Mouse (Mus musculus): Measurements from ENCODE around the gene Mccc2. TPM values are rescaled to one million over a fixed set of nuclear protein-coding genes. Genes with fewer than 3 reads are reported as not detected.
A peak's percentile ranks its signal among the peaks of the same experiment; 100 is the strongest.

Mccc2 gene
- total and polyA plus RNA-seq, 3 experiments = 19.0 to 22.3 (median 19.5) TPM

DNA sequence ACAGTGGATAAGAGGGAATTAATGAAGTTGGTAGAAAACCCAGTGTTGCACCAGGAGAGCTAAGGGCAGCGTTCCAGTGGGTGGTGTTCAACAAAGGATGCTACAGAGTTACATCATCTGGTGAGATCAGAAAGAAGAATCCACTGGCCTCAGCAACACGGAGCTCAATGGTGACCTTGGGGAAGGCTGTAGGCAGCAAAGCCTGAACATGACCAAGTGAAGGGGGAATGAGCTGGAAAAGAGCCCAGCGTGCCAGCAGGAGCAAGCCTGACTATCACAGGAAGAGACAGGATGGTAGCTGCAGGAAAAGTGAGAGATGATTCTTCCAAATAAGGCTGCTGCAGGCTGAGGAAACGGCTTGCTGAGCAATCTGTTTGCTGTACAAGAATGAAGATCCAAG, 68.0 kb downstream of the Mccc2 start:
- Histone ChIP-seq H3K27ac (ENCODE audit: insufficient read depth, low read depth) (no peak overlapping the region), H3K9me3 (replicated peaks; ENCODE audit: low read length) (peaks cover 5% of the 10 kb centered on the region), H3K4me1 (ENCODE audit: control insufficient read depth in 1 of 2, insufficient read depth in 2 of 2) (peaks cover 2 to 10% of the 10 kb centered on the region in 2 experiments; a peak in 1 of 4 replicates), H3K36me3 (replicated peaks in 1 of 2; ENCODE audit: control insufficient read depth in 1 of 2, insufficient read depth in 1 of 2, low read length in 1 of 2) (peaks cover 9 to 40% of the 10 kb centered on the region in 2 experiments), H3K27me3 (replicated peaks) (no peaks in the 10 kb centered on the region), H3K4me3 (replicated peaks in 1 of 3; ENCODE audit: low read depth in 2 of 3, low read length in 2 of 3, poor library complexity in 1 of 3) (no peak overlapping the region), H3K9ac (ENCODE audit: insufficient read depth, low read depth) (no peak overlapping the region), H3K4me2 (ENCODE audit: insufficient read depth, low read depth, poor library complexity, severe bottlenecking) (no peak overlapping the region), H3K79me2 (replicated peaks; ENCODE audit: control insufficient read depth, extremely low read depth, insufficient read depth, poor library complexity, severe bottlenecking) (no peaks in the 10 kb centered on the region)
- dilution Hi-C loops (cut with MboI; ENCODE audit: extremely low pct_ligation_motif_present, extremely low pct_unique_long_range_greater_than_20kb, low sequenced_read_pairs) = no loop called here
- DNase-seq (ENCODE audit: extremely low read depth) = no peak
- in situ Hi-C loops (cut with MboI; ENCODE audit: low pct_ligation_motif_present, low pct_unique_long_range_greater_than_20kb, low sequenced_read_pairs) = loop anchor here (5.0 kb wide), 1 partner anchor 50 kb away; no protein-coding TSS in a partner anchor
- TF ChIP-seq NELFE (IDR thresholded peaks at IDR 0.05; ENCODE audit: low read depth, low read length) = no peak
- no peak for TF ChIP-seq JUN (IDR thresholded peaks at IDR 0.05; ENCODE audit: insufficient read depth, low read depth, low read length)
- TF ChIP-seq SIN3A (IDR thresholded peaks at IDR 0.05; ENCODE audit: low read length) = no peak
- TF ChIP-seq MAX (IDR thresholded peaks at IDR 0.05; ENCODE audit: low read length) = no peak
- no peak for TF ChIP-seq ZMIZ1 (IDR thresholded peaks at IDR 0.05; ENCODE audit: low read depth, low read length)

GRCm38 (mm10) chr13:99943525-99943924, 71.9 kb downstream of the Mccc2 start:
- no peak overlapping the region for H3K9ac ChIP-seq (ENCODE audit: insufficient read depth, low read depth)
- no peak overlapping the region for H3K4me2 ChIP-seq (ENCODE audit: insufficient read depth, low read depth, poor library complexity, severe bottlenecking)
- no peaks in the 10 kb centered on the region for H3K27me3 ChIP-seq (replicated peaks)
- dilution Hi-C loops (cut with MboI; ENCODE audit: extremely low pct_ligation_motif_present, extremely low pct_unique_long_range_greater_than_20kb, low sequenced_read_pairs) = no loop called here
- no peak for DNase-seq (ENCODE audit: extremely low read depth)
- H3K27ac ChIP-seq (ENCODE audit: insufficient read depth, low read depth) = no peak overlapping the region
- no peaks in the 10 kb centered on the region for H3K79me2 ChIP-seq (replicated peaks; ENCODE audit: control insufficient read depth, extremely low read depth, insufficient read depth, poor library complexity, severe bottlenecking)
- no peak for TF ChIP-seq IRF4 (IDR thresholded peaks at IDR 0.05; ENCODE audit: low read depth, low read length)
- TF ChIP-seq RAD21 (IDR thresholded peaks at IDR 0.05; ENCODE audit: low read depth, low read length) = peak; percentile 7
- peak; percentile 15; the same call in 1 of the 2 replicates for TF ChIP-seq SMC3 (IDR thresholded peaks at IDR 0.05; ENCODE audit: low read depth, low read length)
- TF ChIP-seq CHD1 (IDR thresholded peaks at IDR 0.05; ENCODE audit: low read depth, low read length) = no peak
- peak in 1 of 2 experiments; percentile 38; a peak in 2 of 4 replicates for TF ChIP-seq CTCF (conservative IDR thresholded peaks at IDR 0.05 in 1 of 2, IDR thresholded peaks at IDR 0.05 in 1 of 2; ENCODE audit: low read depth in 2 of 2, low read length in 2 of 2)
- no peak for TF ChIP-seq CHD2 (IDR thresholded peaks at IDR 0.05; ENCODE audit: low read length)
- TF ChIP-seq RCOR1 (conservative IDR thresholded peaks at IDR 0.05; ENCODE audit: low read depth, low read length) = no peak
- no peak for TF ChIP-seq ZC3H11A (IDR thresholded peaks at IDR 0.05; ENCODE audit: low read depth, low read length)
- no peak for TF ChIP-seq MEF2A (IDR thresholded peaks at IDR 0.05; ENCODE audit: borderline replicate concordance, low read depth, low read length)
- TF ChIP-seq EP300 (IDR thresholded peaks at IDR 0.05; ENCODE audit: low read length) = no peak
- no peak for TF ChIP-seq JUN (IDR thresholded peaks at IDR 0.05; ENCODE audit: insufficient read depth, low read depth, low read length)
- no peak for TF ChIP-seq POLR2A (IDR thresholded peaks at IDR 0.05; ENCODE audit: low read depth, low read length)
- TF ChIP-seq MAFK (IDR thresholded peaks at IDR 0.05; ENCODE audit: insufficient replicate concordance, low read length) = no peak
- H3K4me1 ChIP-seq (ENCODE audit: control insufficient read depth in 1 of 2, insufficient read depth in 2 of 2) = peaks cover 6 to 42% of the 10 kb centered on the region in 2 experiments; a peak in 3 of 4 replicates
- in situ Hi-C loops (cut with MboI; ENCODE audit: low pct_ligation_motif_present, low pct_unique_long_range_greater_than_20kb, low sequenced_read_pairs) = no loop called here
- no peak overlapping the region for H3K4me3 ChIP-seq (replicated peaks in 1 of 3; ENCODE audit: low read depth in 2 of 3, low read length in 2 of 3, poor library complexity in 1 of 3)
- H3K36me3 ChIP-seq (replicated peaks in 1 of 2; ENCODE audit: control insufficient read depth in 1 of 2, insufficient read depth in 1 of 2, low read length in 1 of 2) = peaks cover 7 to 12% of the 10 kb centered on the region in 2 experiments
- H3K9me3 ChIP-seq (replicated peaks; ENCODE audit: low read length) = peaks cover 5% of the 10 kb centered on the region
